Mouse (Mus musculus) adrenal gland, postnatal 0 days (tissue): Measurements from ENCODE around the gene Farp1. TPM values are rescaled to one million over a fixed set of nuclear protein-coding genes. Genes with fewer than 3 reads are reported as not detected.

Experiments used
- polyA plus RNA-seq: library from polyadenylated mRNA; unstranded; fragments of >200 nt; fragmentation: Nextera tagmentation; extraction: Ambion mirVana; gene quantifications from 2 replicates; pipeline ENCODE4 v1.2.1, GENCODE M21; 2015

The Farp1 gene
- 9.9 and 10.1 TPM in 2 replicates for polyA plus RNA-seq

DNA sequence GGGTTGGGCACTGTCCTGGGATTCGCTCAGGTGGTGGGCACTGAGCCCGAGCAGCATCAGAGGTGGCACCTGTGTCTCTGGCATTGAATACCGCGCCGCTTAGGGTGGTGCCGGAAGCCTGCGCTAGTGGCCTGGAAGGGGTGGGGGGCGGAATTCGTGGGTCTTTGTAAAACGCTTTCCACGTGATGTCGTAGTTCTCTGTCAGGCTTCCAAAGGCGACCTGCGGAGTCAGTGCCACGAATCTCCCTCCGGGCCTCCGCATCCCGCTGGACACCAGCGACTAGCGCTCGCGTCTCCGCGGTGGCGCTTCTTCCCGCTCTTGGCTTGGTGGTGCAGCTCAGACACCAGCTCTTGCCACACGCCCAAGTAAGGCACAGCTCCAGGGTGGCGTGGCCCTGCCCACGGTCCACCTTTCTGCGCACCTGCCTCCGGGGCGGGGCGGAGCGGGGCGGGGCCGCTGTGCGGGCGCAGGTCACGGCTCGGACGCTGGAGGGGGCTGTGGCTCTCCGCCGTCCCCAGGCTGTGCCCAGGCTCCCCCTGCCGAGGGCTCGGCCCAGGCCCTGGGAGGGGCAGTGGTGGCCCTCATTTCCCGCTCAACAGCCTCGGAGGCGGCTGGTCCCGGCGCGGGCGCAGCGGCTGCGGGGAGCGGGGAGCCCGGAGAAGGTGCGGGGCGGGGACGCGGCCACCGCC lies at the start of gene Farp1:
Gene Farp1, plus strand, starts transcription at position 228 of the 690 bp plus-strand sequence.

Other genes with a start within 250 kb of the Farp1 start
- gene Ipo5, start 124.0 kb upstream of the Farp1 start, polyA plus RNA-seq = 22.6 and 32.3 TPM in 2 replicates